Comparison of ENCODE assay signal across 8 mouse cellular contexts in the genomic region with DNA sequence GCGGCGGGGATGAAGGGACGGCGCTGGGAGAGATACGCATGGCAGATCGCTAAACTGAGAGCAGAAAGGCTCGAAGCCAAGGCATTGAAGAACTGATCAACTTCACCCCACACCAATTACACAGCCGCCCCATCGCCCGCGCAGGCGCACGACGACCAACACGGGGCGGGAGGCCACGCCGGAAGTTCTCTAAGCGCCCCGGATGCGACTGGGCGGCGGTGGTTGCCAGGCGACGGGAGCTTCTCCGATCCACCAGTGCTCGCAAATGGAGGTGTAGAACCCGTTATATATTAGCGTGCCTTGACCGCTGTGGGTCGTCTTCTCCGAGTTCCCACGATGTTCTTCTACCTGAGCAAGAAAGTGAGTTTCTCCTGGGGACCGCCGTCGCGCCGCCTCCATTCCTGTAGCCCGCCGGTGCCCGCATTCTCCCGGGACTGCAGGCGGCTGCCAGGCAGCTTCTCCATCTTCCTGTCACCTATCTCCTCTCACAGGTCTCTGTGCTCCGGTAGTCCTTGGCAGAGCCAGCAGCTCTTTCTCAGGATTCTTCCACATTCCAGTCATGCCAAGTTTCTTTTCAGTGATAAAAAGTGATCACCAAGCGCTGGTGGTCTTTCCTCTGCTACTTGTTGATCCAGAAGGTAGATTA. TPM values are rescaled to one million over a fixed set of nuclear protein-coding genes. Genes with fewer than 3 reads are reported as not detected.
DNase-seq lines count a peak whose midpoint lies in the region; ATAC-seq lines count a peak whose summit lies in the region.

A gene (plus strand): TSS at position 73 of the 646 bp plus-strand sequence.

- H3K4me2 ChIP-seq in hindbrain, embryonic 16.5 days (ENCODE audit: low read length) = peak within 1 kb of the TSS; percentile 84

- DNase-seq in gastrocnemius, adult 18-20 months (ENCODE audit: low spot score) = peak; percentile 92
- peak; percentile 92 to 94 for DNase-seq in left cerebral cortex, adult 18-20 months (ENCODE audit: low spot score in 2 of 2)
- peak; percentile 91 to 92 for DNase-seq in lung, postnatal 4 days
- DNase-seq in retina, postnatal 1 day = peak; percentile 93
- peak; percentile 96 for DNase-seq in thymus, postnatal 4 days

- no peaks in the 10 kb centered on the region for H3K9me3 ChIP-seq in hindbrain, embryonic 16.5 days (ENCODE audit: control insufficient read depth, low read length)

- H3K9ac ChIP-seq in hindbrain, embryonic 16.5 days (ENCODE audit: low read depth, low read length) = peak within 1 kb of the TSS; percentile 73

- H3K27me3 ChIP-seq in hindbrain, embryonic 16.5 days (replicated peaks; ENCODE audit: control insufficient read depth, insufficient read depth, low read length) = no peaks in the 10 kb centered on the region

- peak within 1 kb of the TSS; percentile 62 for H3K4me3 ChIP-seq in hindbrain, embryonic 16.5 days (ENCODE audit: low read length)

- H3K27ac ChIP-seq in hindbrain, embryonic 16.5 days (ENCODE audit: low read depth, low read length) = peak within 1 kb of the TSS; percentile 84

- ATAC-seq in activated CD4-positive, CD25-positive, alpha-beta regulatory T cell, adult 4 months = peak; percentile 100
- peak; percentile 70 for ATAC-seq in common myeloid progenitor, adult 5-6 weeks (replicated peaks; ENCODE audit: low read depth, poor library complexity, severe bottlenecking)
- ATAC-seq in hindbrain, embryonic 16.5 days = peak; percentile 99

- H3K36me3 ChIP-seq in hindbrain, embryonic 16.5 days (ENCODE audit: control insufficient read depth, insufficient read depth, low read length) = peaks cover 5% of the 10 kb centered on the region

- H3K4me1 ChIP-seq in hindbrain, embryonic 16.5 days (ENCODE audit: control insufficient read depth, insufficient read depth, low read depth, low read length) = peaks cover 15% of the 10 kb centered on the region

- under 1% methylated on average over 45 of the region's 45 CpGs for WGBS in hindbrain, embryonic 16.5 days

RNA-seq across cellular contexts. Expression of the gene that starts here (rescaled TPM):
- 1 to 10 TPM; 3.0 to 3.4 TPM for polyA plus RNA-seq in activated CD4-positive, CD25-positive, alpha-beta regulatory T cell, adult 4 months (2017; shearing (Covaris generic))
- total RNA-seq in common myeloid progenitor, adult 5-6 weeks (2017) = 3.8 and 4.1 TPM in 2 replicates
- 1 to 10 TPM; 9.7 to 10.0 TPM for total RNA-seq in gastrocnemius, adult 18-20 months (2021)
- 23.6 and 25.2 TPM in 2 replicates for polyA plus RNA-seq in hindbrain, embryonic 16.5 days (2015; fragmentation: Nextera tagmentation; extraction: Ambion mirVana)
- 10 to 100 TPM; 43.6 to 47.1 TPM for total RNA-seq in left cerebral cortex, adult 18-20 months (2021)

Comparison
In these comparisons a context has a peak if more than half of its experiments do, and no peak if none do; other contexts are left out.
1. Peak in every context shown above with its lines: DNase-seq, ATAC-seq, H3K4me3 ChIP-seq and H3K27ac ChIP-seq.